Mouse (Mus musculus): ENCODE results near the gene Dynlt1f. TPM values are rescaled to one million over a fixed set of nuclear protein-coding genes. Genes with fewer than 3 reads are reported as not detected.
"Not testable (repeated sequence)": the region's sequence is repeated elsewhere in the genome, so short reads cannot be mapped to it uniquely, and the experiment has no call there.

Gene Dynlt1f
- total and polyA plus RNA-seq, 2 experiments: 5.3 to 9.5 TPM

- H3K27ac ChIP-seq (replicated peaks; ENCODE audit: insufficient read depth, low read depth, low read length); H3K4me1 ChIP-seq (ENCODE audit: control insufficient read depth, insufficient read depth, low read length); H3K79me2 ChIP-seq (ENCODE audit: control insufficient read depth, insufficient read depth, low read length); H3K9ac ChIP-seq (ENCODE audit: low read depth, low read length); H3K4me3 ChIP-seq (ENCODE audit: insufficient read depth, low read depth, low read length); H3K27me3 ChIP-seq (ENCODE audit: control insufficient read depth, insufficient read depth, low read length); DNase-seq (ENCODE audit: extremely low read depth, low read depth, low spot score); H3K36me3 ChIP-seq (ENCODE audit: control insufficient read depth, insufficient read depth, low read length): not testable (repeated sequence)
- no CpG with 5 or more reads among the region's 6 CpGs for WGBS
Measured at GRCm38 (mm10) chr17:6668522-6668921, 12.8 kb upstream of the Dynlt1f start.

- not testable (repeated sequence) for H3K36me3 ChIP-seq (ENCODE audit: control insufficient read depth, insufficient read depth, low read length); H3K27ac ChIP-seq (replicated peaks; ENCODE audit: insufficient read depth, low read depth, low read length); H3K9ac ChIP-seq (ENCODE audit: low read depth, low read length); DNase-seq (ENCODE audit: extremely low read depth, low read depth, low spot score); H3K4me1 ChIP-seq (ENCODE audit: control insufficient read depth, insufficient read depth, low read length); H3K79me2 ChIP-seq (ENCODE audit: control insufficient read depth, insufficient read depth, low read length); H3K27me3 ChIP-seq (ENCODE audit: control insufficient read depth, insufficient read depth, low read length); H3K4me3 ChIP-seq (ENCODE audit: insufficient read depth, low read depth, low read length)
- WGBS: 97% methylated on average over 4 of the region's 5 CpGs
Measured at GRCm38 (mm10) chr17:6665389-6665788, 9.7 kb upstream of the Dynlt1f start.

GRCm38 (mm10) chr17:6662840-6663239, 7.1 kb upstream of the Dynlt1f start:
- not testable (repeated sequence) for H3K27ac ChIP-seq (replicated peaks; ENCODE audit: insufficient read depth, low read depth, low read length); H3K36me3 ChIP-seq (ENCODE audit: control insufficient read depth, insufficient read depth, low read length); H3K9ac ChIP-seq (ENCODE audit: low read depth, low read length); H3K27me3 ChIP-seq (ENCODE audit: control insufficient read depth, insufficient read depth, low read length); H3K4me3 ChIP-seq (ENCODE audit: insufficient read depth, low read depth, low read length); DNase-seq (ENCODE audit: extremely low read depth, low read depth, low spot score); H3K79me2 ChIP-seq (ENCODE audit: control insufficient read depth, insufficient read depth, low read length); H3K4me1 ChIP-seq (ENCODE audit: control insufficient read depth, insufficient read depth, low read length)
- 70% methylated on average over 3 of the region's 3 CpGs for WGBS

GRCm38 (mm10) chr17:6661093-6661816, 5.6 kb upstream of the Dynlt1f start:
- not testable (repeated sequence) for H3K79me2 ChIP-seq (ENCODE audit: control insufficient read depth, insufficient read depth, low read length); H3K27me3 ChIP-seq (ENCODE audit: control insufficient read depth, insufficient read depth, low read length); DNase-seq (ENCODE audit: extremely low read depth, low read depth, low spot score); H3K4me1 ChIP-seq (ENCODE audit: control insufficient read depth, insufficient read depth, low read length); H3K9ac ChIP-seq (ENCODE audit: low read depth, low read length); H3K36me3 ChIP-seq (ENCODE audit: control insufficient read depth, insufficient read depth, low read length); H3K4me3 ChIP-seq (ENCODE audit: insufficient read depth, low read depth, low read length); H3K27ac ChIP-seq (replicated peaks; ENCODE audit: insufficient read depth, low read depth, low read length)
- WGBS: 55% methylated on average over 9 of the region's 11 CpGs

GRCm38 (mm10) chr17:6660589-6660988, 4.9 kb upstream of the Dynlt1f start:
- H3K4me1 ChIP-seq (ENCODE audit: control insufficient read depth, insufficient read depth, low read length); H3K36me3 ChIP-seq (ENCODE audit: control insufficient read depth, insufficient read depth, low read length); H3K9ac ChIP-seq (ENCODE audit: low read depth, low read length); H3K79me2 ChIP-seq (ENCODE audit: control insufficient read depth, insufficient read depth, low read length); DNase-seq (ENCODE audit: extremely low read depth, low read depth, low spot score); H3K27me3 ChIP-seq (ENCODE audit: control insufficient read depth, insufficient read depth, low read length); H3K4me3 ChIP-seq (ENCODE audit: insufficient read depth, low read depth, low read length); H3K27ac ChIP-seq (replicated peaks; ENCODE audit: insufficient read depth, low read depth, low read length): not testable (repeated sequence)
- WGBS: 28% methylated on average over 6 of the region's 6 CpGs

- H3K27ac ChIP-seq (replicated peaks; ENCODE audit: insufficient read depth, low read depth, low read length); H3K9ac ChIP-seq (ENCODE audit: low read depth, low read length): not testable (repeated sequence)
Measured at GRCm38 (mm10) chr17:6658801-6659200, 3.1 kb upstream of the Dynlt1f start, which contains the start of gene Sytl3. Gene Sytl3 (plus strand): TSS chr17:6659093.

GRCm38 (mm10) chr17:6656471-6656870, 771 bp upstream of the Dynlt1f start:
- not testable (repeated sequence) for H3K79me2 ChIP-seq (ENCODE audit: control insufficient read depth, insufficient read depth, low read length); H3K4me1 ChIP-seq (ENCODE audit: control insufficient read depth, insufficient read depth, low read length); H3K36me3 ChIP-seq (ENCODE audit: control insufficient read depth, insufficient read depth, low read length); H3K9ac ChIP-seq (ENCODE audit: low read depth, low read length); H3K4me3 ChIP-seq (ENCODE audit: insufficient read depth, low read depth, low read length); H3K27me3 ChIP-seq (ENCODE audit: control insufficient read depth, insufficient read depth, low read length); DNase-seq (ENCODE audit: extremely low read depth, low read depth, low spot score); H3K27ac ChIP-seq (replicated peaks; ENCODE audit: insufficient read depth, low read depth, low read length)
- 98% methylated on average over 3 of the region's 3 CpGs for WGBS

More at GRCm38 (mm10) chr17:6658801-6659200, 3.1 kb upstream of the Dynlt1f start, which contains the start of gene Sytl3:
- H3K4me1 ChIP-seq (ENCODE audit: control insufficient read depth, insufficient read depth, low read length); H3K36me3 ChIP-seq (ENCODE audit: control insufficient read depth, insufficient read depth, low read length); H3K27me3 ChIP-seq (ENCODE audit: control insufficient read depth, insufficient read depth, low read length); H3K79me2 ChIP-seq (ENCODE audit: control insufficient read depth, insufficient read depth, low read length); DNase-seq (ENCODE audit: extremely low read depth, low read depth, low spot score); H3K4me3 ChIP-seq (ENCODE audit: insufficient read depth, low read depth, low read length): not testable (repeated sequence)
- WGBS: 81% methylated on average over 4 of the region's 7 CpGs

GRCm38 (mm10) chr17:6655087-6655511, 601 bp downstream of the Dynlt1f start:
- peak overlapping the region; percentile 64 for H3K4me3 ChIP-seq (ENCODE audit: insufficient read depth, low read depth, low read length)
- not testable (repeated sequence) for H3K27me3 ChIP-seq (ENCODE audit: control insufficient read depth, insufficient read depth, low read length); H3K36me3 ChIP-seq (ENCODE audit: control insufficient read depth, insufficient read depth, low read length); H3K4me1 ChIP-seq (ENCODE audit: control insufficient read depth, insufficient read depth, low read length); H3K79me2 ChIP-seq (ENCODE audit: control insufficient read depth, insufficient read depth, low read length)
- H3K9ac ChIP-seq (ENCODE audit: low read depth, low read length): peak overlapping the region; percentile 51
- WGBS: 2% methylated on average over 36 of the region's 36 CpGs
- peak overlapping the region; percentile 36; the same call in 1 of the 2 replicates for H3K27ac ChIP-seq (replicated peaks; ENCODE audit: insufficient read depth, low read depth, low read length)
- peak; percentile 15 for DNase-seq (ENCODE audit: extremely low read depth, low read depth, low spot score)

- H3K27me3 ChIP-seq (ENCODE audit: control insufficient read depth, insufficient read depth, low read length); DNase-seq (ENCODE audit: extremely low read depth, low read depth, low spot score); H3K27ac ChIP-seq (replicated peaks; ENCODE audit: insufficient read depth, low read depth, low read length); H3K4me3 ChIP-seq (ENCODE audit: insufficient read depth, low read depth, low read length); H3K4me1 ChIP-seq (ENCODE audit: control insufficient read depth, insufficient read depth, low read length); H3K9ac ChIP-seq (ENCODE audit: low read depth, low read length); H3K79me2 ChIP-seq (ENCODE audit: control insufficient read depth, insufficient read depth, low read length); H3K36me3 ChIP-seq (ENCODE audit: control insufficient read depth, insufficient read depth, low read length): not testable (repeated sequence)
- WGBS: 91% methylated on average over 5 of the region's 5 CpGs
Measured at GRCm38 (mm10) chr17:6653341-6653946, 2.3 kb downstream of the Dynlt1f start.

Measured in liver, adult 2 months (tissue).